Mouse (Mus musculus) MEL (cell line): Measurements from ENCODE around the gene Met. TPM values are rescaled to one million over a fixed set of nuclear protein-coding genes. Genes with fewer than 3 reads are reported as not detected.

Source experiments
- DNase-seq: peaks from one replicate; pipeline ENCODE4 v3.0.0; 2011; ENCODE audit warnings: low read depth, low spot score
- H3K27ac ChIP-seq: 2 replicates; pipeline ENCODE4 v1.5.1; 2012; ENCODE audit warnings: low read depth, mild to moderate bottlenecking, control low read depth, low read length, moderate library complexity; ENCODE audit not compliant: control insufficient read depth
- H3K27me3 ChIP-seq, 2 experiments: fragments of 150-350 bp in 1 of 2; sonication (generic) in 1 of 2; 2 replicates each; pipeline ENCODE4 v1.6.1; 2012; ENCODE audit warnings: low read length in 2 of 2, mild to moderate bottlenecking in 2 of 2, improper control_type of control experiment in 1 of 2, moderate library complexity in 1 of 2; ENCODE audit not compliant: insufficient read depth in 2 of 2, control insufficient read depth in 1 of 2
- H3K36me3 ChIP-seq, 2 experiments: 2 replicates each; pipeline ENCODE4 v1.6.1; 2012 to 2014; ENCODE audit warnings: low read length in 2 of 2, improper control_type of control experiment in 1 of 2, inconsistent platforms in 1 of 2, mild to moderate bottlenecking in 1 of 2; ENCODE audit not compliant: insufficient read depth in 2 of 2, control insufficient read depth in 1 of 2
- H3K4me1 ChIP-seq, 2 experiments: fragments of 150-350 bp in 1 of 2; sonication (generic) in 1 of 2; 2 replicates each; pipeline ENCODE4 v1.6.1; 2012; ENCODE audit warnings: low read length in 2 of 2, improper control_type of control experiment in 1 of 2, mild to moderate bottlenecking in 1 of 2; ENCODE audit not compliant: insufficient read depth in 2 of 2, control insufficient read depth in 1 of 2
- H3K4me3 ChIP-seq, 2 experiments: fragments of 150-350 bp in 1 of 2; sonication (generic) in 1 of 2; 2 replicates each; pipeline ENCODE4 v1.5.1; 2012; ENCODE audit warnings: low read depth in 2 of 2, low read length in 2 of 2, mild to moderate bottlenecking in 2 of 2, moderate library complexity in 2 of 2, control low read depth in 1 of 2, improper control_type of control experiment in 1 of 2; ENCODE audit not compliant: control insufficient read depth in 1 of 2, insufficient read depth in 1 of 2
- H3K79me2 ChIP-seq: 2 replicates; pipeline ENCODE4 v1.6.1; 2012; ENCODE audit warnings: mild to moderate bottlenecking, low read length, moderate library complexity; ENCODE audit not compliant: control insufficient read depth, poor library complexity, insufficient read depth
- H3K9ac ChIP-seq: 2 replicates; pipeline ENCODE4 v1.6.1; 2012; ENCODE audit warnings: low read depth, mild to moderate bottlenecking, control low read depth, low read length, moderate library complexity; ENCODE audit not compliant: control insufficient read depth, poor library complexity, severe bottlenecking
- H3K9me3 ChIP-seq: fragments of 150-350 bp; sonication (generic); replicated peaks from 2 replicates; pipeline ENCODE4 v1.6.1; 2012; ENCODE audit warnings: mild to moderate bottlenecking, low read length, improper control_type of control experiment, moderate library complexity; ENCODE audit not compliant: insufficient read depth
- CHD1 ChIP-seq: IDR thresholded peaks from 2 replicates; pipeline ENCODE4 v1.6.1; 2012; ENCODE audit warnings: low read depth, mild to moderate bottlenecking, inconsistent platforms, low read length, improper control_type of control experiment
- GATA1 ChIP-seq: IDR thresholded peaks from 2 replicates; pipeline ENCODE4 v1.6.1; 2011; ENCODE audit warnings: low read depth, low read length, improper control_type of control experiment
- HCFC1 ChIP-seq: IDR thresholded peaks from 2 replicates; pipeline ENCODE4 v1.6.1; 2012; ENCODE audit warnings: low read depth, mild to moderate bottlenecking, inconsistent platforms, low read length, improper control_type of control experiment, moderate library complexity
- MAX ChIP-seq: IDR thresholded peaks from 2 replicates; pipeline ENCODE4 v1.6.1; 2011; ENCODE audit warnings: low read length, improper control_type of control experiment
- MEF2A ChIP-seq: IDR thresholded peaks from 2 replicates; pipeline ENCODE4 v1.6.1; 2014; ENCODE audit warnings: low read depth, mild to moderate bottlenecking, inconsistent platforms, low read length, improper control_type of control experiment; ENCODE audit not compliant: poor library complexity, insufficient replicate concordance, severe bottlenecking; ENCODE audit errors: extremely low read depth
- POLR2A ChIP-seq, 2 experiments: IDR thresholded peaks; 2 replicates each; pipeline ENCODE4 v1.6.1; 2011 to 2012; ENCODE audit warnings: low read length in 2 of 2, mild to moderate bottlenecking in 2 of 2, control low read depth in 1 of 2, improper control_type of control experiment in 1 of 2, low read depth in 1 of 2, moderate library complexity in 1 of 2; ENCODE audit not compliant: control insufficient read depth in 1 of 2, insufficient read depth in 1 of 2, poor library complexity in 1 of 2
- RCOR1 ChIP-seq: IDR thresholded peaks from 2 replicates; pipeline ENCODE4 v1.6.1; 2012; ENCODE audit warnings: low read depth, mild to moderate bottlenecking, inconsistent platforms, low read length, improper control_type of control experiment
- USF2 ChIP-seq, 2 experiments: IDR thresholded peaks; 2 replicates each; pipeline ENCODE4 v1.6.1; 2011 to 2012; ENCODE audit warnings: improper control_type of control experiment in 2 of 2, low read length in 2 of 2, borderline replicate concordance in 1 of 2, inconsistent platforms in 1 of 2, low read depth in 1 of 2, mild to moderate bottlenecking in 1 of 2; ENCODE audit not compliant: insufficient read depth in 1 of 2
- ZKSCAN1 ChIP-seq: IDR thresholded peaks from 2 replicates; pipeline ENCODE4 v1.6.1; 2012; ENCODE audit warnings: low read depth, mild to moderate bottlenecking, inconsistent platforms, low read length, improper control_type of control experiment, moderate library complexity
- polyA plus RNA-seq, 2 experiments: library from polyadenylated mRNA; stranded (reverse) in 1 of 2; unstranded in 1 of 2; fragments of >175 nt in 1 of 2; fragments of >200 nt in 1 of 2; gene quantifications; 2 replicates each; pipeline versions ENCODE4 v1.2.1 to v1.2.4; 2012; ENCODE audit warnings: low replicate concordance in 2 of 2, low read depth in 1 of 2; ENCODE audit not compliant: insufficient read length in 2 of 2, insufficient read depth in 1 of 2, missing spikeins in 1 of 2
- total RNA-seq: library from RNA; depleted of rRNA; stranded (reverse); fragments of 300-350 nt; gene quantifications from 2 replicates; pipeline ENCODE4 v1.2.3, GENCODE M21; 2012

Gene Met
- total and polyA plus RNA-seq, 3 experiments: not detected

DNA sequence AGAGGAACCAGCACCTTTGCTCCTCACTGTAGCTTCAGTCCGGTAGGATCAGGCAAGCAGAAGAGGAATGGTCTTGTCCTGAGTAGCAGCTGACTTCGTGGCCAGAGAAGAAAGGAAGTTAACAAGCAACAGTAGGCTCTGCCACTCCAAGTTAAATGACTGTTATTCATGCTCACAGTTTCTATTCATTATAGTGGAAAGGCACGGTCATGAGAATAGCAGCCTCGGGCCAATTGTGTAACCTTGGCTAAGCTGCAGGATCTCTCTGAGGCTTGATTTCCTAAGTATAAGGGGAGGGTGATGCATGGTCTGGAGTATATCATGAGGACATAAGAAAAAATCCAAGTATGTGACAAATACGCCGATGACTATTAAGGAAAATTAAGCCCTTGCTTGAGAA, 4.0 kb upstream of the Met start:
- Histone ChIP-seq H3K4me1 (no peaks in the 10 kb centered on the region), H3K4me3 (no peak overlapping the region), H3K36me3 (no peaks in the 10 kb centered on the region), H3K27me3 (peaks cover 0 to 2% of the 10 kb centered on the region in 2 experiments; a peak in 2 of 4 replicates), H3K79me2 (no peaks in the 10 kb centered on the region)
- DNase-seq: no peak
- TF ChIP-seq ZKSCAN1: no peak
- no peak for TF ChIP-seq USF2 (IDR thresholded peaks at IDR 0.05; ENCODE audit: borderline replicate concordance in 1 of 2, insufficient read depth in 1 of 2, low read depth in 1 of 2, low read length in 2 of 2)
- TF ChIP-seq RCOR1: no peak
- no peak for TF ChIP-seq GATA1
- TF ChIP-seq, all 39 proteins: peak for 0
- no peaks in the 10 kb centered on the region for H3K9me3 ChIP-seq
- no peak overlapping the region for H3K9ac ChIP-seq
- no peak overlapping the region for H3K27ac ChIP-seq

DNA sequence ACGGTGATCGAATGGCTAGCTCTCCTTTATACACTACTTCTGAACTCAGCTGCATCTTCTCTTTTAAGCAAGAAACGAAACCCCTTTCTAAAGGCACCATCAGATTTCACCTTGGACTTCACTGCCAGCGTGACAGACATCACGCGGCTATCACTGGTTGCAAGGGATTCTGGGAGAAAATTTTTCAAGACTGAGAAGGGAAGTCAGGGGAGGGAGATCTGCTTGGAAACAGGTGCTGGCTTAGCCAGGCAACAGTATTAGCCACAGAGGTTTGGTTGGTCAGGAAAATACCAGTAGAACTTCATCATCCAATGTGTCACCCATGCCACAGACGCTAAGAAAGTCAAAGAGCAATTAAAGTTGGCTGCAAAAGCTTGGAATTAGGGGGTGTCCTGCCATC, 2.2 kb upstream of the Met start:
- no peak for DNase-seq
- H3K79me2 ChIP-seq: no peaks in the 10 kb centered on the region
- TF ChIP-seq CHD1: no peak
- H3K4me3 ChIP-seq: no peak overlapping the region
- no peaks in the 10 kb centered on the region for H3K9me3 ChIP-seq
- H3K36me3 ChIP-seq: no peaks in the 10 kb centered on the region
- no peak overlapping the region for H3K9ac ChIP-seq
- no peaks in the 10 kb centered on the region for H3K4me1 ChIP-seq
- no peaks in the 10 kb centered on the region; a peak in 1 of 4 replicates for H3K27me3 ChIP-seq
- H3K27ac ChIP-seq: no peak overlapping the region

DNA sequence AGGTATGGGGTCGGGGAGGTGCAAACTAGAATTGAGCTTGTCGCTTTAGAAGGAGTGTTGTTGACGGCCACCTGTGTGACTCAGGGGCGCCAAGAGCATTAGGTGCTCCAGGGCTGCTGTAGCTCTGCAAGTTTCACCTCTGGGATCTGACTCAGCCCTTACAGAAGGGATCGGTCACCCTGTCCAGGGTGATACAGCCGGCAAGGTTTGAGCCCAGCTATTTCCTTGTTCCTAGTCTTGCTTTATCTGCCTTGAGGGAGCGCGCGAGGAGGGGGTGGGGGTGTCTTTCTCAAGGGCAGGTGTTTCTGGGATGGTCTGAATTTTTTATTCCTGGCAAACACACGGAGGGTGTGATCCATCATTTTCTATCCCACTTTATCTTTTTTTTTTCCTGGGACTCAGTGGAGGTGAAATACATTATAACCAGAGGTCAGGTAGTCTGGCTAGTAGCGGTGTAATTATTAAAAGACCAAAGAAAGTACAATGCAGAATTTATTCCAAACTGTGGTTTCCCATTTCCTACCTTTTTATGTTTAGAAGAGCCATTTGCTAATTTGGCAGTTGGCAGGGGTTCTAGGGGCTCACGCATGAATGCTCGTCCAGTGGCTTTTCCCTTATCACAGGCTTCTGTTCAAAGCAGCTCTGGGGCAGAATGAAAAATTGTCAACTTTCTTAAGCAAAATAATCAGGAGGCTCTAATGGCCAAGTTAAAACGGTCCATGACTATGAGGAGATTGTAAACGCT, 853 bp downstream of the Met start:
- Histone ChIP-seq H3K27me3 (peaks cover 0 to 4% of the 10 kb centered on the region in 2 experiments; a peak in 3 of 4 replicates), H3K9ac (no peak overlapping the region), H3K9me3 (no peaks in the 10 kb centered on the region), H3K36me3 (no peaks in the 10 kb centered on the region), H3K4me3 (no peak overlapping the region), H3K79me2 (no peaks in the 10 kb centered on the region), H3K27ac (no peak overlapping the region), H3K4me1 (no peaks in the 10 kb centered on the region)
- TF ChIP-seq HCFC1 (no peak), POLR2A (IDR thresholded peaks at IDR 0.05; ENCODE audit: control insufficient read depth in 1 of 2, insufficient read depth in 1 of 2, low read depth in 1 of 2, low read length in 2 of 2, poor library complexity in 1 of 2) (no peak), MEF2A (no peak), ZKSCAN1 (no peak), USF2 (IDR thresholded peaks at IDR 0.05; ENCODE audit: borderline replicate concordance in 1 of 2, insufficient read depth in 1 of 2, low read depth in 1 of 2, low read length in 2 of 2) (no peak), MAX (no peak)
- DNase-seq: no peak
